Mouse (Mus musculus): ENCODE results near the gene Fam227b. TPM values are rescaled to one million over a fixed set of nuclear protein-coding genes. Genes with fewer than 3 reads are reported as not detected.

Gene Fam227b
- not detected in 2 replicates for polyA plus RNA-seq (2016; fragmentation: Nextera tagmentation; extraction: Ambion mirVana)

DNA sequence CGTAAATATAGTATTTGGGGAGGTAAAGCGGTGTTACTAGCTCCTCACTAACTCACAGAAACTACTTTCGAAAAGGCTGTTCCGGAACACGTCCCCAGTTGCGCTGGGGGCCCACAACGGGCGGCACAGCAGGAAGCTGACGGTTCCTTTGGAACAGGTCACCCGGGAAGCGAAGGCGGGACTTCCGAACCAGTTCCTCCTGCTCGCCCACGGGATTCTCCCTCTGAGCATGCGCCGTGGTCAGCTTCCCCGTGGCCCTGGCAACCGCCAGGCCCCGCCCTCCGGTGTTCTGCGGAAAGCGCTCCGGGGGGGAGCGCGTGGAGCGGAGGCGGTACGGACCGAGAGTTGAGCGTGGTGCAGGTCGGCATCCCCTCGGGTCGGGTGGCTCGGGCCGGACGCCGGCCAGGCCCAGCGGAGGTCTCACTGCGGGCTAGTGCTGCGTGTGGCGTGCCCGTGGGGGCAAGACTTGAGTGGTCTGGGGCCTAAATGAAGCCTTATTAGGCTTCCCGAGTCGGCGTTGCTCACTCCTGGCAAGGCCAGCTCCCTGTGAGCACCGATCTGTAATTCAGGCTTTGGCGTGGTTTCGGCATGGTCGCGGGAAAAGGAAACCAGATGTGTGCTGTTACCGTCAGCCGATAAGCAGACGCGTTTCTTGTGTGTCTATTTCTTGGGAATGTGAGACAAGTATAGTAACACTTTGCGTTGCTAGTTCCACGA, at the start of gene Fam227b, which contains the start of gene Dtwd1:
Gene Fam227b, minus strand, starts transcription at position 150 of the 717 bp plus-strand sequence.
Gene Dtwd1, plus strand, starts transcription at position 287 of the 717 bp plus-strand sequence.
- Histone ChIP-seq H3K9ac (peak within 1 kb of the TSS; percentile 81), H3K36me3 (0 out of 2 replicates have a peak, but pooled peaks cover 3% of the 10 kb centered on the region), H3K9me3 (no peaks in the 10 kb centered on the region), H3K4me3 (peak within 1 kb of the TSS; percentile 76), H3K27ac (peak within 1 kb of the TSS; percentile 96), H3K4me1 (no peaks in the 10 kb centered on the region), H3K27me3 (no peaks in the 10 kb centered on the region), H3K4me2 (replicated peaks) (peak within 1 kb of the TSS; percentile 53)
- 1% methylated on average over 57 of the region's 57 CpGs for WGBS
- peak; percentile 99 for ATAC-seq (ENCODE audit: insufficient number of reproducible peaks, insufficient read depth, low FRiP score, low TSS enrichment)

DNA sequence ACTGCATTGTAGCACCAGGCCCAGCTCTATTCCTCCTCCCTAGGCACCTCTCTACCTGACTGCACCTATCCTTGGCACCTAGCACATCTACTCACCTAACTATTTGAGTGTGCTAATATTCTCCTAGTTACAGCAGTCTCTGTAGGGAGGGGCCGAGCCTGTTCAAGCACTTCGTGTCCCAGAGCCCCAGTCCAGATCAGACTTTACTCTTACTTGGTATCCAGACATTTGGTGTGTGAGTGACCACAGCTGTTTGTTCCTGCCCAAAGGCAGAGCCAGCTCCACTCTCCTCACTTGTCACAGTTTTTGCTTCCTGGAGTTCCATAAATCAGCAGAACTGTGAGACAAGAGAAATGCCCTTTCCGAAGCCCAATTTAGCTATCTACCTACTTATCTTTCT, 47.2 kb upstream of the Fam227b start:
- ATAC-seq (ENCODE audit: insufficient number of reproducible peaks, insufficient read depth, low FRiP score, low TSS enrichment) = no peak
- Histone ChIP-seq H3K36me3 (no peaks in the 10 kb centered on the region), H3K4me1 (no peaks in the 10 kb centered on the region), H3K4me3 (no peak overlapping the region), H3K4me2 (replicated peaks) (no peak overlapping the region), H3K27ac (no peak overlapping the region), H3K9me3 (no peaks in the 10 kb centered on the region), H3K9ac (no peak overlapping the region), H3K27me3 (no peaks in the 10 kb centered on the region)
- WGBS = 85% methylated on average over 3 of the region's 3 CpGs

DNA sequence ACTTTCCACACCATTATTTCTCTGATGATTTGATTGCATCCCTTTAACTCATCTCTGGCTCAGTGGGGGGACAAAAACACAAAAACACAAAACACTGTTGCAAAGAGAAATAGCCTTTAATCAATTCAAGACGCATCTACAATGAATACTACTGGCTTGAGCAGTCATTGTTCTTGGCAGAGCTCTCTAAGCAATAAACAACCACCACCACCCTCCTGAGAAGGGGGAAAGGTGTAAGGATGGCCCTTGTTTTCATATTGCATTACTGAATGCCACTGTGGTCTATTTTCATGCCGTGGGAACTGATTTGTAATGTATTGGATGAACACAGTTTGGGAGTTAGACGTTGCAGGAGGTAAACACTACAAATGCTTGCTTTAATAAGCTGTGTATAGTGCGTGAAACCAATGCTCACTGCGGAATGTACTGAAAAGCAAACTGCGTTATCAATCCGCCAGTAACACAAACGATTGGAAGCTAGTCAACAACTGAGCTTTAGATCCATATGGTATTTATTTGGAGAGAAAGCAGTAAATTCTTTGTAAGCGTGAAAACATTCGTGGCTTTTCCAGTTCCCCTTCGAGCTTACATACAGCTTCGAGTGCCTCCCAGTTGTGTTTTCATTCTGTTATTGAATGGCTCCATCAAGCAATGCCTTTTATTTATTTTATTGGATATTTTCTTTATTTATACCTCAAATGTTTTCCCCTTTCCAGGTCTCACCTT, 44.0 kb upstream of the Fam227b start:
- no peak overlapping the region for H3K27ac ChIP-seq
- no peaks in the 10 kb centered on the region for H3K9me3 ChIP-seq
- H3K4me3 ChIP-seq = no peak overlapping the region
- no peaks in the 10 kb centered on the region for H3K27me3 ChIP-seq
- no peak overlapping the region for H3K9ac ChIP-seq
- no peak overlapping the region for H3K4me2 ChIP-seq (replicated peaks)
- no peak for ATAC-seq (ENCODE audit: insufficient number of reproducible peaks, insufficient read depth, low FRiP score, low TSS enrichment)
- no peaks in the 10 kb centered on the region for H3K4me1 ChIP-seq
- no peaks in the 10 kb centered on the region for H3K36me3 ChIP-seq
- WGBS = 68% methylated on average over 12 of the region's 12 CpGs

DNA sequence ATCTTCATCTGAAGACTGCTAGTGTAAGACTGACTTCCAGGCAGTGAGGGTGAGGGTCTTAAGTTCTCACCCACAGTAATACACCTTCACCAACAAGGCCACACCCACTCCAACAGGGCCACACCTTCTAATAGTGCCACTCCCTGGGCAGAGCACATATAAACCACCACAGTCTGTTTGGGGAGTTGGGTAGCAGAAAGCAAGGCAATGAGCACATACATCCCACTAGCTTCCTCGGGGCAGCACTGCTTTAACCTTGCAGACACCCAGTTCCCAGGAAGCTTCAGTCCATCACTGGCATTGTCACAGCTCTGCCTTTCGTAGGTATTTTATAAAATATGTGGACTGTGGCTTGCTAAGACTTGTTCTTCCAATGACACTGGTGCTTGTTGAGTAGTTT, 40.3 kb upstream of the Fam227b start:
- Histone ChIP-seq H3K9me3 (no peaks in the 10 kb centered on the region), H3K9ac (no peak overlapping the region), H3K27ac (no peak overlapping the region), H3K27me3 (no peaks in the 10 kb centered on the region), H3K4me2 (replicated peaks) (no peak overlapping the region), H3K4me1 (no peaks in the 10 kb centered on the region), H3K36me3 (no peaks in the 10 kb centered on the region), H3K4me3 (no peak overlapping the region)
- 77% methylated on average over 2 of the region's 2 CpGs for WGBS
- no peak for ATAC-seq (ENCODE audit: insufficient number of reproducible peaks, insufficient read depth, low FRiP score, low TSS enrichment)

DNA sequence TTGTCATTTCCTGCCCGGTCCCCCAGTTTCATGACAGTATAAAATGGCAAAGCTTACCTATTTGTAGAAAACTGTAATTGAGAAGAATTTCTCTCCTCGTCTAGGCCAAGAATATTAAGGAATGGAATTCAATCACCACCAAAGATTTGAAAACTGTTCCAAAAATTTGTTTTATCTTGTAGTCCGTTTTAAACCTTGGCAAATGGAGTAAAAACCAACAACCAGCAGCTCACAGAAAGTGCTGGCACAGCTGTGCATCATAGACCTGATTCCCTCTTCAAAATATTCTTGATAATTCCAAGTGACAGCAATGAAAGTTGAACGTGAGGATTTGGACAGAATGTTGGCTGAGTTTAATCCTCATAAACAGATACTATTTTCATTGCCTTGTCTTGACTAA, 39.5 kb upstream of the Fam227b start:
- no peaks in the 10 kb centered on the region for H3K27me3 ChIP-seq
- H3K9ac ChIP-seq = no peak overlapping the region
- H3K4me3 ChIP-seq = no peak overlapping the region
- 78% methylated on average over 4 of the region's 4 CpGs for WGBS
- no peak overlapping the region for H3K4me2 ChIP-seq (replicated peaks)
- no peaks in the 10 kb centered on the region for H3K9me3 ChIP-seq
- H3K27ac ChIP-seq = no peak overlapping the region
- H3K36me3 ChIP-seq = no peaks in the 10 kb centered on the region
- no peak for ATAC-seq (ENCODE audit: insufficient number of reproducible peaks, insufficient read depth, low FRiP score, low TSS enrichment)
- no peaks in the 10 kb centered on the region for H3K4me1 ChIP-seq

DNA sequence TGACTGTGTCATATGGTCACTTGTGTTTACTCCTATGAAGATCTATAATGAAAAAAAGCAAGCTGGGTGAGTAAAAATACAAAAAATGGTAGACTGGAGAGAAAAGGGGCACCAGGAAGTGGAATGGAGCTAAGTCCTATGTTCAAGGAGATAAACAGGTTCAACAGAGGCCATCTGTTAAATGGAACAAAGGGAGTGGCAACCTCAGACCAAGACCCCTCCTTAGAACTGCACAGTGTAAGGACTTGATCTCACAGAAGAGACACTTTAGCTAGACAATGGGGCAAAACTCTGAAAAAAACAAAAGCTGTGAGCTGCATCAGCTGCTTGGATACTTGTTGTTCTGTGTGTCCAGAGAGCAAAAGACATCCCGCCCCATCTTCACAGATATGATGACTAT, 19.6 kb upstream of the Fam227b start:
- no peak overlapping the region for H3K27ac ChIP-seq
- WGBS = 93% methylated on average over 1 of the region's 1 CpGs
- no peak for ATAC-seq (ENCODE audit: insufficient number of reproducible peaks, insufficient read depth, low FRiP score, low TSS enrichment)

DNA sequence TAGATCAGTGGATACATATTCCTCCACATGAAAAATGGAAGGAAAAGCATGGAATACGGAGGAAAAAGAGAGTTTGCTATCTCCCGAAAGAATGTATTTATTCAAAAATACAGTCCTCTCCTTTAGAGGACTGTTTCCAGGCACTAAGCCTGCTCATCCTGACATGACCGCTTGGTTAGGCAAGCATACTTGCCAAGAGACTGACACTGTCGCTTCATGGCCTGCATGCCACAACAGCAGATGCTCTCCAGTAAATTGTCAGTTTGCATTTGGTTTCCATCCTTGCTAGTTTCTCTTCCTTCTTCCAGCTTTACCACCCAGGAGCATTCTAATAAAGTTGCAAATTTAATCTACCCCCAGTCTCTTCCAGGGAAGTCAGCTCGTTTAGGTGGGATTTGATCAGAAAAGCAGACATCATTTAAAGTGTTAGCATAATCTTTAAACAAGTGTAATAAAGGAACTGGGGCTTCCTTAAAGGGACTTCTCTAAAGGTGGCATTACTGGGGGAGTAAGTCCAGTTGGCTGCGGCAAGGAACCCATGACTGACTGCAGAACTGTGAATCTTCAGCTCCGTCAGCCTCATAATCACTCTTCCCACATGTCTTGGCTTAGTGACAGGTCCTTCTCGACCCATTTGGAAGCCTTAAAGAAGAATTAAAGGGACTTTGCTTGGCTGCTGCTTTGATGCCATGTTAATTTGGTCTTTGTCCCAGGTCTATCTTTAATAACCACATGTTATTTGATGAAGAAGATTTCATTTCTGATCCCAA, 15.2 kb upstream of the Fam227b start:
- no peaks in the 10 kb centered on the region for H3K4me1 ChIP-seq
- WGBS = 88% methylated on average over 8 of the region's 8 CpGs
- no peak for ATAC-seq (ENCODE audit: insufficient number of reproducible peaks, insufficient read depth, low FRiP score, low TSS enrichment)
- no peak overlapping the region for H3K4me3 ChIP-seq
- no peak overlapping the region for H3K27ac ChIP-seq
- H3K9me3 ChIP-seq = no peaks in the 10 kb centered on the region
- H3K9ac ChIP-seq = no peak overlapping the region
- H3K4me2 ChIP-seq (replicated peaks) = no peak overlapping the region
- no peaks in the 10 kb centered on the region for H3K27me3 ChIP-seq
- peaks cover 6% of the 10 kb centered on the region; the same call in 1 of the 2 replicates for H3K36me3 ChIP-seq

More for the DNA sequence above, 19.6 kb upstream of the Fam227b start:
- Histone ChIP-seq H3K4me2 (replicated peaks) (no peak overlapping the region), H3K27me3 (no peaks in the 10 kb centered on the region), H3K4me3 (no peak overlapping the region), H3K9me3 (no peaks in the 10 kb centered on the region), H3K4me1 (no peaks in the 10 kb centered on the region), H3K9ac (no peak overlapping the region), H3K36me3 (no peaks in the 10 kb centered on the region)

DNA sequence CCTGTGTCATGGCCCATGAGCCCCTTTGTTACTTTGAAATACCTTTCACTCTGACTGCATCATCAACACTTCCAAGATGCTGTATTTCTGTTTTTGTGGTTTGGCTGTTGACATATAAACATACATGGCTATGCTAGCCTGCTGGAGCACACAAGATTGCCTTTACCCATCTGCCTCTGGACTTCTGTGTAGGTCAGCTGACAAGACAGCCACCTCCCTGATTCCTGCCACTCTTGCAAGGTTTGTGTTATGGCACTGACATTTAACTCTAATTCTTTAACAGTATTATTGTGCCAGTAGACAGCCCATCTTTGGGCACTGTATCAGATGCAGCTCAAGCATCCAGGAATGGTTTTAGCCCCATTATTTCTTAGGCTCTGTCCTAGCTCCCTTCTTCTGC, 14.5 kb upstream of the Fam227b start:
- no peak overlapping the region for H3K9ac ChIP-seq
- no peak overlapping the region for H3K4me3 ChIP-seq
- no peak overlapping the region for H3K27ac ChIP-seq
- H3K9me3 ChIP-seq = no peaks in the 10 kb centered on the region
- ATAC-seq (ENCODE audit: insufficient number of reproducible peaks, insufficient read depth, low FRiP score, low TSS enrichment) = no peak
- peaks cover 13% of the 10 kb centered on the region; the same call in 1 of the 2 replicates for H3K36me3 ChIP-seq
- H3K4me1 ChIP-seq = no peaks in the 10 kb centered on the region
- no peaks in the 10 kb centered on the region for H3K27me3 ChIP-seq
- H3K4me2 ChIP-seq (replicated peaks) = no peak overlapping the region

DNA sequence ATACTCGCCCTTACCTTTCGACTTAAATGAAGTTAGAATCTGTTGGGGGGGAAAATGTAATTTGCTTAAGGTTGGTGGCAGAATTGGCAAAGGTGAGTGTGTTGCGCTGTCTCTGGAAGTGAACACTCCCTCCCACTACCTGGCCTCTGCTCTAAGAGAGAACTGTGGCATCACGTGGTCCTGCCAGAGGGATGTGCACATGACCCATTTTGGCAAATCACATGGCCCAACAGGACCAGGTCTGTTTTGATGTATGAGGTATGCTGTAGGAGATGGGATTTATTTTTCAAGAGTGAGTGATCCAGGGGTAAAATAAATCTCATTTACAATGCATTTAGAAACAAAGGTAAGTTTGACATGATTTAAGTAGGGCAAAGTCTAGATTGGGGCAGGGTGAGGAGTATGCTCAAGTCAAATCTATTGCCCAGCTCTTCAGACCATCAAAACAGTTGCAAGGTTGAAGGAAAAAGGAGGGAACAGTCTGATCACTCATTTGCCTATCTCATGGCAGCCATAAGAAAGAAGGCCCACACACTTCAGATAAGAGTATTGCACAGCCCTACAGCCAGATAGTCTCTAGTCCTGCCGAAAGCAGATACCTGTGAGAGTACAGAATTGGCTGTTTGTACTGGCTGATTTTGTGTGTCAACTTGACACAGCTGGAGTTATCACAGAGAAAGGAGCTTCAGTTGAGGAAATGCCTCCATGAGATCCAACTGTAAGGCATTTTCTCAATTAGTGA, 13.6 kb upstream of the Fam227b start:
- no peak for ATAC-seq (ENCODE audit: insufficient number of reproducible peaks, insufficient read depth, low FRiP score, low TSS enrichment)
- WGBS = 90% methylated on average over 5 of the region's 5 CpGs
- Histone ChIP-seq H3K9ac (no peak overlapping the region), H3K36me3 (peaks cover 21% of the 10 kb centered on the region), H3K27me3 (no peaks in the 10 kb centered on the region), H3K27ac (no peak overlapping the region), H3K4me3 (no peak overlapping the region), H3K4me2 (replicated peaks) (no peak overlapping the region), H3K4me1 (no peaks in the 10 kb centered on the region), H3K9me3 (no peaks in the 10 kb centered on the region)

DNA sequence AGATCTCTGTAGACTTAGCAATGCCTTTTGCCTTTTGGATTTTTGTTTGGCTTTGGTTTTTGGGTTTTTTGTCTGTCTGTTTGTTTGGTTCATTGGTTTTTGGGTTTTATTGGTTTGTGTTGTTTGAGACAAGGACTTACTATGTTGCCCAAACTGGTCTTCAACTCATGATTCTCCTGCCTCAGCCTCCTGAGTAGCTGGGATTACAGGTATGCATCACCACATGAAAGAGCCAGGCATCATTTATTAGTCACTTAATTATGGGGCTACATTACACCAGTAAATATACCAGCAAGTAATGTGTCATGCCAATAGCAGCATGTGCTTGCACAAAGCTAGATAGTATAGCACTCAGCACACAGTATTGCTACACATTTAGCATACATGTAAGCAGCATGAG, 4.1 kb downstream of the Fam227b start:
- no peak overlapping the region for H3K27ac ChIP-seq
- H3K27me3 ChIP-seq = no peaks in the 10 kb centered on the region
- H3K4me2 ChIP-seq (replicated peaks) = no peak overlapping the region
- no peak for ATAC-seq (ENCODE audit: insufficient number of reproducible peaks, insufficient read depth, low FRiP score, low TSS enrichment)
- no peak overlapping the region for H3K9ac ChIP-seq
- no peaks in the 10 kb centered on the region for H3K36me3 ChIP-seq
- H3K9me3 ChIP-seq = no peaks in the 10 kb centered on the region
- no peaks in the 10 kb centered on the region for H3K4me1 ChIP-seq
- H3K4me3 ChIP-seq = no peak overlapping the region

DNA sequence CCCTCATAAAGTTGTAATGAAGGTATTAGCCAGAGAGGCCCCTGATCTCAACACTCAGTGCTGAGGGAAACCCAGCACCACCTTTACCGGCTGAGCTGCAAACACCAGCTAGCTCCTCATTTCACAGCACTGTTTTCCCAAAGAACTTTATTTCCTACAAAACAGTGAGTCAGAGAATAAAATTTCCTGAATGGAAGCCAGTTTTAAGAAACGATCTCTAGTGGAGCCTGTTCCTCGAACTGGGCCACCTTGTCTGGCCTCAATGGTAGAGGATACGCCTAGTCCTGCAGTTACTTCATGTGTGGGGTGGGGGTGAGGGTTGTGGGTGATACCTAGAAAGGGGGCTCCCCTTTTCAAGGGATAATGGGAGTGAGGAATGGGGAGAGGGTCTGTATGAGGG, 57.2 kb downstream of the Fam227b start:
- Histone ChIP-seq H3K4me3 (no peak overlapping the region), H3K4me2 (replicated peaks) (no peak overlapping the region)
- ATAC-seq (ENCODE audit: insufficient number of reproducible peaks, insufficient read depth, low FRiP score, low TSS enrichment) = no peak

More for the DNA sequence above, 57.2 kb downstream of the Fam227b start:
- H3K9me3 ChIP-seq = no peaks in the 10 kb centered on the region
- 87% methylated on average over 4 of the region's 4 CpGs for WGBS
- H3K4me1 ChIP-seq = no peaks in the 10 kb centered on the region
- H3K36me3 ChIP-seq = no peaks in the 10 kb centered on the region
- H3K9ac ChIP-seq = no peak overlapping the region
- no peaks in the 10 kb centered on the region for H3K27me3 ChIP-seq
- H3K27ac ChIP-seq = no peak overlapping the region

Data from embryonic facial prominence, embryonic 12.5 days (tissue).